Mouse (Mus musculus) limb, embryonic 13.5 days (tissue): ENCODE measurements around the gene Serpina6. TPM values are rescaled to one million over a fixed set of nuclear protein-coding genes. Genes with fewer than 3 reads are reported as not detected.

Experiments used
- ATAC-seq: fragments of 200-750 bp; cut with Nextera tagmentation; 2 replicates; pipeline ENCODE4 v1.8.0; 2017; ENCODE audit warnings: low read depth, moderate number of reproducible peaks, moderate TSS enrichment; ENCODE audit not compliant: low FRiP score
- H3K27ac ChIP-seq: fragments of 300-500 bp; sonication (generic); 2 replicates; pipeline ENCODE4 v1.5.1; 2015; ENCODE audit warnings: inconsistent platforms, mild to moderate bottlenecking, moderate library complexity
- H3K27me3 ChIP-seq: fragments of 300-500 bp; sonication (generic); 2 replicates; pipeline ENCODE4 v1.6.1; 2015; ENCODE audit warnings: mild to moderate bottlenecking, inconsistent platforms
- H3K36me3 ChIP-seq: fragments of 300-500 bp; sonication (generic); 2 replicates; pipeline ENCODE4 v1.6.1; 2015; ENCODE audit warnings: inconsistent platforms, mild to moderate bottlenecking, moderate library complexity
- H3K4me1 ChIP-seq: fragments of 300-500 bp; sonication (generic); 2 replicates; pipeline ENCODE4 v1.6.1; 2015; ENCODE audit warnings: inconsistent platforms
- H3K4me2 ChIP-seq: fragments of 300-500 bp; sonication (generic); replicated peaks from 2 replicates; pipeline ENCODE4 v1.6.1; 2015; ENCODE audit warnings: inconsistent platforms, mild to moderate bottlenecking, moderate library complexity
- H3K4me3 ChIP-seq: fragments of 300-500 bp; sonication (generic); 2 replicates; pipeline ENCODE4 v1.5.1; 2015; ENCODE audit warnings: moderate library complexity, mild to moderate bottlenecking, inconsistent platforms
- H3K9ac ChIP-seq: fragments of 300-500 bp; sonication (generic); 2 replicates; pipeline ENCODE4 v1.6.1; 2015; ENCODE audit warnings: mild to moderate bottlenecking, inconsistent platforms
- H3K9me3 ChIP-seq: fragments of 300-500 bp; sonication (generic); 2 replicates; pipeline ENCODE4 v1.6.1; 2016; ENCODE audit warnings: inconsistent platforms
- WGBS: fragments of 180-500 bp; shearing (Covaris S2); methylation state at CpG from one replicate; pipeline ENCODE4 v1.1.7; 2015; 5-methylcytosine and 5-hydroxymethylcytosine counted together
- polyA plus RNA-seq: library from polyadenylated mRNA; unstranded; fragments of >200 nt; fragmentation: Nextera tagmentation; extraction: Ambion mirVana; gene quantifications from 2 replicates; pipeline ENCODE4 v1.2.1, GENCODE M21; 2015

Gene Serpina6
- polyA plus RNA-seq, 1 experiment from 2014 or later = 0.18 TPM

GRCm38 (mm10) chr12:103598411-103598810 is 58.6 kb downstream of the Serpina6 start:
- H3K4me2 ChIP-seq = no peak overlapping the region
- H3K27me3 ChIP-seq = no peaks in the 10 kb centered on the region
- H3K4me3 ChIP-seq = no peak overlapping the region
- no peaks in the 10 kb centered on the region for H3K36me3 ChIP-seq
- no peaks in the 10 kb centered on the region for H3K4me1 ChIP-seq
- no peak for ATAC-seq
- 84% methylated on average over 2 of the region's 2 CpGs for WGBS
- no peak overlapping the region for H3K9ac ChIP-seq
- H3K9me3 ChIP-seq = no peaks in the 10 kb centered on the region
- H3K27ac ChIP-seq = no peak overlapping the region

Other genes with a start within 250 kb of the Serpina6 start
- gene 9330161L09Rik, start 249.4 kb downstream of the Serpina6 start, polyA plus RNA-seq = 0.29 and 0.51 TPM in 2 replicates
- gene Ddx24, start 231.4 kb downstream of the Serpina6 start, polyA plus RNA-seq = 124 and 130 TPM in 2 replicates
- gene Ifi27, start 223.0 kb downstream of the Serpina6 start, polyA plus RNA-seq = 19.6 and 22.9 TPM in 2 replicates
- gene Ifi27l2a, start 213.5 kb downstream of the Serpina6 start, polyA plus RNA-seq = 1.9 and 3.1 TPM in 2 replicates
- gene Ifi27l2b, start 200.0 kb downstream of the Serpina6 start, polyA plus RNA-seq = not detected in 2 replicates
- gene Ppp4r4, start 124.9 kb downstream of the Serpina6 start, polyA plus RNA-seq = 0.89 and 1.1 TPM in 2 replicates
- gene Serpina10, start 25.8 kb downstream of the Serpina6 start, polyA plus RNA-seq = not detected in 2 replicates
- not detected in 2 replicates for gene Serpina16, start 18.9 kb upstream of the Serpina6 start, polyA plus RNA-seq
- not detected in 2 replicates for gene Serpina1f, start 38.3 kb upstream of the Serpina6 start, polyA plus RNA-seq
- not detected in 2 replicates for gene Serpina1d, start 116.4 kb upstream of the Serpina6 start, polyA plus RNA-seq
- 0.36 and 1.5 TPM in 2 replicates for gene Serpina1b, start 173.2 kb upstream of the Serpina6 start, polyA plus RNA-seq
- 0.14 and 0.69 TPM in 2 replicates for gene Serpina1a, start 206.3 kb upstream of the Serpina6 start, polyA plus RNA-seq
- gene Serpina1c, start 247.7 kb upstream of the Serpina6 start, polyA plus RNA-seq = 0.46 TPM in 1 of 2 replicates, not detected in the other